Mouse (Mus musculus): ENCODE measurements around the gene Plpp1. TPM values are rescaled to one million over a fixed set of nuclear protein-coding genes. Genes with fewer than 3 reads are reported as not detected.

The Plpp1 gene
- polyA plus RNA-seq, 1 experiment from 2014 or later, result 25.0 TPM

GRCm38 (mm10) chr13:112799721-112800241 lies 811 bp upstream of the Plpp1 start:
- H3K36me3 ChIP-seq (replicated peaks; ENCODE audit: control insufficient read depth, insufficient read depth, low read depth, low read length), result no peaks in the 10 kb centered on the region
- 70% methylated on average over 8 of the region's 8 CpGs for WGBS
- H3K27me3 ChIP-seq (ENCODE audit: control insufficient read depth, insufficient read depth, low read length), result no peaks in the 10 kb centered on the region
- DNase-seq (ENCODE audit: low spot score) (no peak), ATAC-seq (replicated peaks; ENCODE audit: insufficient number of reproducible peaks, low FRiP score, low TSS enrichment, low read depth) (no peak)
- H3K4me1 ChIP-seq (ENCODE audit: control insufficient read depth, insufficient read depth, low read length), result no peaks in the 10 kb centered on the region
- H3K27ac ChIP-seq (replicated peaks; ENCODE audit: low read depth, low read length), result no peak overlapping the region
- H3K4me3 ChIP-seq (ENCODE audit: low read depth, low read length), result no peak overlapping the region
- no peak overlapping the region for H3K4me2 ChIP-seq (ENCODE audit: low read depth, low read length)
- H3K9me3 ChIP-seq (replicated peaks; ENCODE audit: control insufficient read depth, low read length), result no peaks in the 10 kb centered on the region
- no peak overlapping the region for H3K9ac ChIP-seq (replicated peaks; ENCODE audit: low read length)

DNA sequence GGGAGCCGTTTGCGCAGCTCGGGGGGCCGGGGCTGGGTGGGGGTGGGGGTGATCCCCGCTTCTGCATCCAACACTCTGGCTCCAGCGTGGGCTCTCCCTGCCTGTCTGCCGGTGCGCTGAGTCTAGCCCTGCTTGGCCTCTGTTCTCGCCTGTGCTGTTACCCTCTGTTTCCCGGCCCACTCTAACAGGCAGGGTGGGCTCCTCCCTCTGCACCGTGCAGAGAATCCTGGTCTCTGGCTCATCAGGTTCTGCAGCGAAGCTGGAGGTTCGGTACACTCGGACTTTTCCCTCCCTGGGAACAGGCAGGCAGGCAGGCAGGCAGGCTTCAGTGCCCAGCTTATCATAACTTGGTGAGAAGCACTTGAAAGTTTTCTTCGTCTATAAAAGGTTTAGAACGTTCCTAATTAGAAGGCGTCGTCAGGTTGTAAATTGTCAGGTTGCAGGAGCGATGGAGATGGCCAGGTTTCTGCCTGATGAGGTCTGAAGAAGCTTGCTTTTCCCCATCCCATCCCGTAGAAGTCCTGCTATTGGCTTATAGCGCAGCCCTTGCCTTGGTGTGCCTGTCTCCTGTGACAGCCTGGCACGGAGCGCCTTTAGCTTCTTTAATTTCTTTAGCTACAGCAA lies 901 bp downstream of the Plpp1 start:
- no peaks in the 10 kb centered on the region for H3K4me1 ChIP-seq (ENCODE audit: control insufficient read depth, insufficient read depth, low read length)
- peak overlapping the region; percentile 81 for H3K27ac ChIP-seq (replicated peaks; ENCODE audit: low read depth, low read length)
- H3K9ac ChIP-seq (replicated peaks; ENCODE audit: low read length), result peak overlapping the region; percentile 85
- ATAC-seq (replicated peaks; ENCODE audit: insufficient number of reproducible peaks, low FRiP score, low TSS enrichment, low read depth) (peak; percentile 83), DNase-seq (ENCODE audit: low spot score) (peak; percentile 13)
- H3K27me3 ChIP-seq (ENCODE audit: control insufficient read depth, insufficient read depth, low read length), result no peaks in the 10 kb centered on the region
- H3K9me3 ChIP-seq (replicated peaks; ENCODE audit: control insufficient read depth, low read length), result no peaks in the 10 kb centered on the region
- no peaks in the 10 kb centered on the region for H3K36me3 ChIP-seq (replicated peaks; ENCODE audit: control insufficient read depth, insufficient read depth, low read depth, low read length)
- H3K4me2 ChIP-seq (ENCODE audit: low read depth, low read length), result peak overlapping the region; percentile 69
- H3K4me3 ChIP-seq (ENCODE audit: low read depth, low read length), result peak overlapping the region; percentile 79
- 2% methylated on average over 23 of the region's 23 CpGs for WGBS

DNA sequence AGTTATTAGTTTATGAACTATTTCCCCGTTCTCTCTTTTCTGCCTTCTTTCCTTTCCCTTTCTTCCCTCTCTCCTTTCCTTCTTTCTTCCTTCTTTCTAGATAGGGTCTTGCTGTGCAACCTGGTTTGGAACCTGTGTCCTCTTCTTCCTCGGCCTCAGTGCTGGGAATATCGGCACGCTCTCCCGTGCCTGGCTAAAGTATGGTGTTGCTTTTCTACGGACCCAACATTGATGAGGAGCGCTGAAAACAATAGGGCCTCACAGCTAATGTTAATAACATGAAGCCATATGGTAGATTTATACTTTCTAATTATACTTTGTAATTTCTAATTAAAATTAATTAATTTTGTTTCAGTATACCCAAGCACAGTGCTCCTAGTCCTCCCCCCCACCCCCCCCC lies 2.5 kb downstream of the Plpp1 start:
- ATAC-seq (replicated peaks; ENCODE audit: insufficient number of reproducible peaks, low FRiP score, low TSS enrichment, low read depth) (no peak), DNase-seq (ENCODE audit: low spot score) (no peak)
- no peak overlapping the region for H3K27ac ChIP-seq (replicated peaks; ENCODE audit: low read depth, low read length)
- no peaks in the 10 kb centered on the region for H3K4me1 ChIP-seq (ENCODE audit: control insufficient read depth, insufficient read depth, low read length)
- H3K9me3 ChIP-seq (replicated peaks; ENCODE audit: control insufficient read depth, low read length), result no peaks in the 10 kb centered on the region
- no peak overlapping the region for H3K4me3 ChIP-seq (ENCODE audit: low read depth, low read length)
- H3K36me3 ChIP-seq (replicated peaks; ENCODE audit: control insufficient read depth, insufficient read depth, low read depth, low read length), result no peaks in the 10 kb centered on the region
- no peaks in the 10 kb centered on the region for H3K27me3 ChIP-seq (ENCODE audit: control insufficient read depth, insufficient read depth, low read length)
- 89% methylated on average over 7 of the region's 7 CpGs for WGBS
- no peak overlapping the region for H3K4me2 ChIP-seq (ENCODE audit: low read depth, low read length)
- H3K9ac ChIP-seq (replicated peaks; ENCODE audit: low read length), result no peak overlapping the region

- H3K4me2 ChIP-seq (ENCODE audit: low read depth, low read length), result no peak overlapping the region
- no peaks in the 10 kb centered on the region for H3K36me3 ChIP-seq (replicated peaks; ENCODE audit: control insufficient read depth, insufficient read depth, low read depth, low read length)
- no peak for DNase-seq (ENCODE audit: low spot score)
- H3K9ac ChIP-seq (replicated peaks; ENCODE audit: low read length), result no peak overlapping the region
- no peak overlapping the region for H3K4me3 ChIP-seq (ENCODE audit: low read depth, low read length)
- no peak overlapping the region for H3K27ac ChIP-seq (replicated peaks; ENCODE audit: low read depth, low read length)
- ATAC-seq (replicated peaks; ENCODE audit: insufficient number of reproducible peaks, low FRiP score, low TSS enrichment, low read depth), result no peak
- H3K4me1 ChIP-seq (ENCODE audit: control insufficient read depth, insufficient read depth, low read length), result no peaks in the 10 kb centered on the region
- no peaks in the 10 kb centered on the region for H3K9me3 ChIP-seq (replicated peaks; ENCODE audit: control insufficient read depth, low read length)
- no peaks in the 10 kb centered on the region for H3K27me3 ChIP-seq (ENCODE audit: control insufficient read depth, insufficient read depth, low read length)
- 91% methylated on average over 4 of the region's 4 CpGs for WGBS
Measured at GRCm38 (mm10) chr13:112803661-112804060, 3.1 kb downstream of the Plpp1 start.

DNA sequence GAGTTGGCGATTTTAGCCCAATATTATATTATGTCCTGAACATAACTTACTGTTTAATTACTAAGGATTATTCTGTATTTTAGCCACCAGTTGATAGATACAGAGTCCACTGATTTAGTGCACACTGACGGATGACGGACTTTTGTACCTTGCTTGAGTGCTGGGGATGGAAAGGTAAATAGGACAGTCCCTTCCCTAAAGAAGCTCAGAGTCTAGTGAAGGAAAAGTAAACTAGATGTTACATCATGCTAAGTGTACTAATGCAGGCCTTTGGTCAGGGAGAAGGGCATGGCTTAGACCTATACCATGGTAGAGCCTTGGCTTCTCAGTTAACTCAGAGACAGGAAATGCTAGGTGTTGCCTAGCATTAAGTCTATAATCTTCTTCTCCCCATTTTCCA lies 4.9 kb downstream of the Plpp1 start:
- no peak overlapping the region for H3K4me2 ChIP-seq (ENCODE audit: low read depth, low read length)
- H3K27me3 ChIP-seq (ENCODE audit: control insufficient read depth, insufficient read depth, low read length), result no peaks in the 10 kb centered on the region
- ATAC-seq (replicated peaks; ENCODE audit: insufficient number of reproducible peaks, low FRiP score, low TSS enrichment, low read depth) (no peak), DNase-seq (ENCODE audit: low spot score) (no peak)
- no peaks in the 10 kb centered on the region for H3K9me3 ChIP-seq (replicated peaks; ENCODE audit: control insufficient read depth, low read length)
- no peaks in the 10 kb centered on the region for H3K36me3 ChIP-seq (replicated peaks; ENCODE audit: control insufficient read depth, insufficient read depth, low read depth, low read length)
- 87% methylated on average over 3 of the region's 3 CpGs for WGBS
- H3K4me1 ChIP-seq (ENCODE audit: control insufficient read depth, insufficient read depth, low read length), result no peaks in the 10 kb centered on the region
- no peak overlapping the region for H3K4me3 ChIP-seq (ENCODE audit: low read depth, low read length)
- H3K27ac ChIP-seq (replicated peaks; ENCODE audit: low read depth, low read length), result no peak overlapping the region
- H3K9ac ChIP-seq (replicated peaks; ENCODE audit: low read length), result no peak overlapping the region

DNA sequence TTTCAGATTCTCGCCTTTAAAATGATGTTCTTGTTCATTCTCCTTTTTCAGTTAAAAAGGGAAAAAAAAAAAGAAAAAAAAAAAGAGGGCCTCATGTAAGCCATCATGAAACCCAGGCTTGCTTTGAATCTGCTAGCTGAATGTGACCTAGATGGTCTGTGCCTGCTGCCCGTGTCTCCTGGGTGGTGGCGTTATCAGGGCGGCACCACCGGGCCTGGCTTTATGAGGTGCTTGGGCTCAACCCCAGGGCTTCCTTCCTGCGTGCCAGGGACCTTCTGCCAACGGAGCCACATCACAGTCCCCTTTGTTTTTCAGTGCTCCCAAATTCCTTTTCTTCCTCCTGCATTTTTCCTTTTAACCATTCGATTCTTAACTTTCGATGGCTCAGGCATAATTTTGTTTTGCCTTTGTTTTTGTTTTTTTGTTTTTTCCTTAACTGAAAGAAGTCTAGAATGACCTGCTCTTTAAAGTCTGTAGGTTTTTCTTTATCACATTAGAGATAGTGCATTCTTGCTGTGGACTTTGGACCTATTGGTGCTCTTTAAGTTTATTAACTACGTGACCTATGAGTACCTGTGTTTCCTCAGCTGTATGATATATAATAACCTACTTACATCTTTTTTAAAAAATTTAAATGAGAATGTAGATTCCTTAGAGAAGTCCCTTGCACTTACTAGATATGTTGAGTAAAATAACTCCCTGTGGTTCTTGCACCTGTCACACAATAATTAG lies 7.5 kb downstream of the Plpp1 start:
- DNase-seq (ENCODE audit: low spot score), result no peak
- H3K27ac ChIP-seq (replicated peaks; ENCODE audit: low read depth, low read length), result no peak overlapping the region
- WGBS, result 86% methylated on average over 10 of the region's 10 CpGs
- no peak overlapping the region for H3K4me2 ChIP-seq (ENCODE audit: low read depth, low read length)
- peaks cover 3% of the 10 kb centered on the region; the same call in 1 of the 2 replicates for H3K4me1 ChIP-seq (ENCODE audit: control insufficient read depth, insufficient read depth, low read length)
- H3K27me3 ChIP-seq (ENCODE audit: control insufficient read depth, insufficient read depth, low read length), result no peaks in the 10 kb centered on the region
- no peak overlapping the region for H3K4me3 ChIP-seq (ENCODE audit: low read depth, low read length)
- H3K9me3 ChIP-seq (replicated peaks; ENCODE audit: control insufficient read depth, low read length), result no peaks in the 10 kb centered on the region
- no peak overlapping the region for H3K9ac ChIP-seq (replicated peaks; ENCODE audit: low read length)
- H3K36me3 ChIP-seq (replicated peaks; ENCODE audit: control insufficient read depth, insufficient read depth, low read depth, low read length), result no peaks in the 10 kb centered on the region
- ATAC-seq (replicated peaks; ENCODE audit: insufficient number of reproducible peaks, low FRiP score, low TSS enrichment, low read depth), result no peak

DNA sequence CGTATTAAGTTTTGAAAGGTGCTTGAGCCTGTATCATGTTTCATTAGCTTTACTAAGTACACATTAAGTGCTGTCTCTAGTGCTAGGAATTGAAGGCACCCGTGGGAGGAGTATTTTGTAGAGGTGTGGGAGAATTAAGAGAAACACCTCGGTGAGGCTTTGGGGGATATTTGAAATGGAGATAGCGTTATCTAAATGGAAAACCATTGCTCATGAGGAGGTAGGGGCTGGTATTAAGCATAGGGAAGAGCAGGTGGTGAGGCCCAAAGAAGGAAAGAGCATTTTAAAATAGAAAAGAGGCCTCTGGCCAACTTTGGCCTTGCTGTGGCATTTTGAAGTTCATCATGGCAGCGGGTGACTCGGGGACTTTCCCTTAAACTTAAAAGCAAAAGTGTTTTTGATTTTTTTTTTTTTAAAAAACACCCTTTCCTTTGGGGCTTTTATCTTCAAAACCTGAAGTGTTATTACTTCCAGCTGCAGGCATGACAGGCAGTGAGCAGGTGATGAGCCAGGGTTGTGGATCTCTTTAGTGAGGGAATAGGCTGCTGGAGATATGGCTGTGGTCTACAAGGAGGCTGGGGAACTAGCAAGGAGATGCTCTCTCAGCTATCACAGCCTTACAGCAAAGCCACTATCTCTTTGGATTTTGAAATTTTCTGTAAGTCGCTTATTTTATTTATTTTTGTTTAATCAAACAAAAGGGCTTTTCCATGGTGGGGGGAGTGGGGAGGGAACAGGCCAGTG lies 9.1 kb downstream of the Plpp1 start:
- H3K4me1 ChIP-seq (ENCODE audit: control insufficient read depth, insufficient read depth, low read length), result peaks cover 3% of the 10 kb centered on the region; the same call in 1 of the 2 replicates
- H3K27ac ChIP-seq (replicated peaks; ENCODE audit: low read depth, low read length), result no peak overlapping the region
- DNase-seq (ENCODE audit: low spot score), result no peak
- H3K4me3 ChIP-seq (ENCODE audit: low read depth, low read length), result no peak overlapping the region
- no peaks in the 10 kb centered on the region for H3K36me3 ChIP-seq (replicated peaks; ENCODE audit: control insufficient read depth, insufficient read depth, low read depth, low read length)
- no peaks in the 10 kb centered on the region for H3K9me3 ChIP-seq (replicated peaks; ENCODE audit: control insufficient read depth, low read length)
- 76% methylated on average over 7 of the region's 7 CpGs for WGBS
- no peaks in the 10 kb centered on the region for H3K27me3 ChIP-seq (ENCODE audit: control insufficient read depth, insufficient read depth, low read length)
- no peak overlapping the region for H3K9ac ChIP-seq (replicated peaks; ENCODE audit: low read length)
- no peak for ATAC-seq (replicated peaks; ENCODE audit: insufficient number of reproducible peaks, low FRiP score, low TSS enrichment, low read depth)
- no peak overlapping the region for H3K4me2 ChIP-seq (ENCODE audit: low read depth, low read length)

DNA sequence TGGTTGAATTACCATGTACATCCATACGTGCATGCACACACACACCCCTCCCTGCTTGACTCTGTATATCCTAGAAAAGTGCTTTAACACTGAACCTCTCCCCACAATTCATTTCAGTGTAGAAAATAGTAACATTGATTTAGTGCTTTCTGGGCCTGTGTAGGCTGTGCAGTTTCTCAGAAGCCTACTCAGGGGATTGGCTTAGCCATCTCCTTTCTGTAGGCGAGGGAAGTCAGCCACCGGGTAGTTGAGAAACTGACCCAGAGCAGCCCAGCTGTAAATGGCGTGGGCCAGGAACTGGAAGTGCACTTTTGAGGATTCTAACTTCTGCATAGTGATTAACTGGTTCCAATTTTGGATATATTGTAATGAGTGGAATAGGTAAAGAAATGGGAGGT lies 9.7 kb downstream of the Plpp1 start:
- DNase-seq (ENCODE audit: low spot score), result no peak
- Histone ChIP-seq H3K4me2 (ENCODE audit: low read depth, low read length) (no peak overlapping the region), H3K27ac (replicated peaks; ENCODE audit: low read depth, low read length) (no peak overlapping the region), H3K4me3 (ENCODE audit: low read depth, low read length) (no peak overlapping the region), H3K4me1 (ENCODE audit: control insufficient read depth, insufficient read depth, low read length) (peaks cover 3% of the 10 kb centered on the region; the same call in 1 of the 2 replicates), H3K36me3 (replicated peaks; ENCODE audit: control insufficient read depth, insufficient read depth, low read depth, low read length) (no peaks in the 10 kb centered on the region), H3K9me3 (replicated peaks; ENCODE audit: control insufficient read depth, low read length) (no peaks in the 10 kb centered on the region), H3K9ac (replicated peaks; ENCODE audit: low read length) (no peak overlapping the region), H3K27me3 (ENCODE audit: control insufficient read depth, insufficient read depth, low read length) (no peaks in the 10 kb centered on the region)
- ATAC-seq (replicated peaks; ENCODE audit: insufficient number of reproducible peaks, low FRiP score, low TSS enrichment, low read depth), result no peak
- 77% methylated on average over 4 of the region's 4 CpGs for WGBS

All from embryonic facial prominence, embryonic 11.5 days (tissue).